Mouse (Mus musculus): Measurements from ENCODE around the gene Gm20388.

- no peak for TF ChIP-seq CTCF (IDR thresholded peaks at IDR 0.05; ENCODE audit: low read depth)
- no peak for TF ChIP-seq EP300 (IDR thresholded peaks at IDR 0.05; ENCODE audit: low read depth)
These were observed 4339.6 kb downstream of the Gm20388 start for GRCm38 (mm10) chr8:124250255-124250654.
